In the genomic region with DNA sequence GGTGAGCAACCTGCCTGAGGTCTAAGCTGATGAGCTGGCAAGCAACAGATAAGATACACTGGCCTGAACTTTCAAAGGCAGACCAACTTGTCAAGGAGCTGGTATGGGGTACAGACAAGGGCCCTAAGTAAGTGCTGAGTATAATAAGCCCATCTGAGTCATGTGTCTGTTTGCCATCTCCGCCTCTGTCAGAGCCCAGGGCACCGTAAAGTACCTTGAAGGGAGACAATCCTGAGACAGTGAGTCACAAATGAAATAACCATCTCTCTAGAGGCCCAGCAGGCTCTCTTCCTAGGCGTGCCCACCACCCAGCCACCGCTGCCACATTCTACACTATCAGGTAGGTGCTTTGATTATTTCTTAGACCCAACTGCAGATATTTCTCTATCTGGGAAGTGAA, we compare ENCODE assay signal across 23 mouse cellular contexts. TPM values are rescaled to one million over a fixed set of nuclear protein-coding genes. Genes with fewer than 3 reads are reported as not detected.
DNase-seq lines count a peak whose midpoint lies in the region; ATAC-seq and TF ChIP-seq lines count a peak whose summit lies in the region.
"Had no signal": no experiment of that assay in that cellular context is flagged by ENCODE, and none has a peak within 500 bp of the region (broad histone marks: within the 10 kb centered on the region; RNA-seq: fewer than 3 reads in every experiment).

No protein-coding gene starts in this region.

- H3K36me3 ChIP-seq in heart, embryonic 13.5 days, result peaks cover 36% of the 10 kb centered on the region
- peaks cover 60% of the 10 kb centered on the region for H3K36me3 ChIP-seq in liver, embryonic 12.5 days
- peaks cover 5% of the 10 kb centered on the region; the same call in 1 of the 2 replicates for H3K36me3 ChIP-seq in liver, postnatal 0 days (replicated peaks; ENCODE audit: insufficient read depth, low read length)
- peaks cover 27% of the 10 kb centered on the region for H3K36me3 ChIP-seq in limb, embryonic 10.5 days

- peaks cover 5% of the 10 kb centered on the region for H3K27me3 ChIP-seq in heart, embryonic 13.5 days (replicated peaks)
- H3K27me3 ChIP-seq in liver, embryonic 12.5 days (replicated peaks), result no peaks in the 10 kb centered on the region
- H3K27me3 ChIP-seq in liver, postnatal 0 days (ENCODE audit: insufficient read depth, low read length), result no peaks in the 10 kb centered on the region
- H3K27me3 ChIP-seq in limb, embryonic 10.5 days (ENCODE audit: low read depth, poor library complexity, severe bottlenecking), result no peaks in the 10 kb centered on the region
- H3K27me3 ChIP-seq: embryonic facial prominence, embryonic 13.5 days; heart, embryonic 15.5 days had no signal

- no peak overlapping the region for H3K4me2 ChIP-seq in heart, embryonic 13.5 days
- no peak overlapping the region for H3K4me2 ChIP-seq in liver, embryonic 12.5 days
- no peak overlapping the region for H3K4me2 ChIP-seq in liver, postnatal 0 days (ENCODE audit: low read depth, low read length)
- H3K4me2 ChIP-seq: embryonic facial prominence, embryonic 13.5 days; forebrain, embryonic 13.5 days; heart, embryonic 15.5 days; hindbrain, embryonic 13.5 days had no signal

- DNase-seq in heart, adult 11 months, result no peak
- DNase-seq in liver, postnatal 0 days, result no peak
- no peak for DNase-seq in limb, embryonic 10.5 days (ENCODE audit: low spot score)
- DNase-seq in frontal cortex, postnatal 25 days (ENCODE audit: low spot score in 2 of 2), result no peak
- DNase-seq: adrenal gland, adult 2 months; adrenal gland, postnatal 25 days; cerebellum, adult 18-20 months; cerebellum, adult 9-11 months; cerebellum, postnatal 36 days; forebrain, postnatal 0 days; gastrocnemius, adult 2 months; gastrocnemius, postnatal 25 days; heart, adult 18-20 months; heart, postnatal 14 days had no signal

- ATAC-seq in heart, embryonic 13.5 days (ENCODE audit: extremely low read depth, insufficient number of reproducible peaks, low FRiP score, low TSS enrichment), result no peak
- no peak for ATAC-seq in liver, embryonic 12.5 days
- no peak for ATAC-seq in liver, postnatal 0 days
- ATAC-seq in megakaryocyte-erythroid progenitor cell, adult 5-6 weeks (replicated peaks; ENCODE audit: low FRiP score, low TSS enrichment, poor library complexity, severe bottlenecking), result no peak
- ATAC-seq: forebrain, embryonic 13.5 days; forebrain, postnatal 0 days; hindbrain, postnatal 0 days had no signal

- H3K9me3 ChIP-seq in heart, embryonic 13.5 days, result no peaks in the 10 kb centered on the region
- H3K9me3 ChIP-seq in liver, embryonic 12.5 days (replicated peaks), result no peaks in the 10 kb centered on the region
- H3K9me3 ChIP-seq in liver, postnatal 0 days (ENCODE audit: low read length), result no peaks in the 10 kb centered on the region
- no peaks in the 10 kb centered on the region for H3K9me3 ChIP-seq in limb, embryonic 10.5 days (replicated peaks)
- H3K9me3 ChIP-seq: embryonic facial prominence, embryonic 13.5 days; forebrain, embryonic 13.5 days; heart, embryonic 10.5 days; heart, embryonic 15.5 days; hindbrain, embryonic 13.5 days had no signal

- 73% methylated on average over 4 of the region's 4 CpGs for WGBS in heart, embryonic 13.5 days
- 73% methylated on average over 4 of the region's 4 CpGs for WGBS in liver, embryonic 12.5 days (ENCODE audit: insufficient replicate concordance)
- WGBS in liver, postnatal 0 days (ENCODE audit: insufficient replicate concordance), result 80% methylated on average over 4 of the region's 4 CpGs
- whole genome bisulfite sequencing in limb, embryonic 10.5 days, result 95% methylated on average over 4 of the region's 4 CpGs

- H3K27ac ChIP-seq in heart, embryonic 13.5 days (replicated peaks), result no peak overlapping the region
- H3K27ac ChIP-seq in liver, embryonic 12.5 days, result 0 out of 2 replicates have a peak overlapping the region, but pooled peaks have one; percentile 73
- no peak overlapping the region for H3K27ac ChIP-seq in liver, postnatal 0 days (ENCODE audit: low read depth)
- peak overlapping the region; percentile 87 for H3K27ac ChIP-seq in limb, embryonic 10.5 days
- H3K27ac ChIP-seq: embryonic facial prominence, embryonic 13.5 days; forebrain, embryonic 13.5 days; gastrocnemius, adult 2 months; heart, embryonic 15.5 days; hindbrain, embryonic 13.5 days; hindbrain, postnatal 0 days had no signal

- TF ChIP-seq CTCF in liver, postnatal 0 days (IDR thresholded peaks at IDR 0.05; ENCODE audit: low read depth), result no peak

- 0 out of 2 replicates have a peak overlapping the region, but pooled peaks have one; percentile 21 for H3K9ac ChIP-seq in heart, embryonic 13.5 days
- no peak overlapping the region for H3K9ac ChIP-seq in liver, embryonic 12.5 days
- no peak overlapping the region for H3K9ac ChIP-seq in liver, postnatal 0 days (replicated peaks)
- H3K9ac ChIP-seq: embryonic facial prominence, embryonic 13.5 days; forebrain, embryonic 13.5 days; forebrain, postnatal 0 days; heart, embryonic 15.5 days; hindbrain, embryonic 13.5 days had no signal

- no peak overlapping the region for H3K4me3 ChIP-seq in heart, embryonic 13.5 days
- no peak overlapping the region for H3K4me3 ChIP-seq in liver, embryonic 12.5 days
- H3K4me3 ChIP-seq in liver, postnatal 0 days (ENCODE audit: low read depth, low read length), result no peak overlapping the region
- no peak overlapping the region for H3K4me3 ChIP-seq in limb, embryonic 10.5 days
- H3K4me3 ChIP-seq: embryonic facial prominence, embryonic 13.5 days; forebrain, embryonic 13.5 days; gastrocnemius, adult 2 months; heart, embryonic 10.5 days; heart, embryonic 15.5 days; hindbrain, embryonic 13.5 days had no signal

- peaks cover 89% of the 10 kb centered on the region for H3K4me1 ChIP-seq in heart, embryonic 13.5 days
- peaks cover 26% of the 10 kb centered on the region for H3K4me1 ChIP-seq in liver, embryonic 12.5 days
- H3K4me1 ChIP-seq in liver, postnatal 0 days (ENCODE audit: insufficient read depth), result peaks cover 33% of the 10 kb centered on the region
- H3K4me1 ChIP-seq in limb, embryonic 10.5 days, result peaks cover 87% of the 10 kb centered on the region

- TF ChIP-seq EP300 in liver, postnatal 0 days (IDR thresholded peaks at IDR 0.05; ENCODE audit: low read depth), result no peak

RNA-seq across cellular contexts. Expression of gene Slc25a51, which starts 46.4 kb away (rescaled TPM):
- 59.0 and 64.6 TPM in 2 replicates for polyA plus RNA-seq in heart, embryonic 13.5 days (2015; fragmentation: Nextera tagmentation; extraction: Ambion mirVana)
- 81.0 and 81.3 TPM in 2 replicates for polyA plus RNA-seq in liver, embryonic 12.5 days (2016; fragmentation: Nextera tagmentation; extraction: Ambion mirVana)
- 40.0 and 41.0 TPM in 2 replicates for polyA plus RNA-seq in liver, postnatal 0 days (2015; fragmentation: Nextera tagmentation; extraction: Ambion mirVana)
- polyA plus RNA-seq in limb, embryonic 10.5 days (2016; fragmentation: Nextera tagmentation; extraction: Ambion mirVana), result 75.6 and 85.1 TPM in 2 replicates
- 75.9 and 89.4 TPM in 2 replicates for total RNA-seq in megakaryocyte-erythroid progenitor cell, adult 5-6 weeks (2014; fragmentation: Nextera tagmentation)
- 54.7 and 65.2 TPM in 2 replicates for total RNA-seq in megakaryocyte-erythroid progenitor cell, adult 5-6 weeks (2017)

Comparison
In these comparisons a context has a peak if more than half of its experiments do, and no peak if none do; other contexts are left out.
1. H3K27ac ChIP-seq: peak in liver, embryonic 12.5 days (single experiment) and limb, embryonic 10.5 days (single experiment); none in heart, embryonic 13.5 days (single experiment) and liver, postnatal 0 days (single experiment).